Comparison of ENCODE assay signal across 8 mouse cellular contexts in the genomic region with DNA sequence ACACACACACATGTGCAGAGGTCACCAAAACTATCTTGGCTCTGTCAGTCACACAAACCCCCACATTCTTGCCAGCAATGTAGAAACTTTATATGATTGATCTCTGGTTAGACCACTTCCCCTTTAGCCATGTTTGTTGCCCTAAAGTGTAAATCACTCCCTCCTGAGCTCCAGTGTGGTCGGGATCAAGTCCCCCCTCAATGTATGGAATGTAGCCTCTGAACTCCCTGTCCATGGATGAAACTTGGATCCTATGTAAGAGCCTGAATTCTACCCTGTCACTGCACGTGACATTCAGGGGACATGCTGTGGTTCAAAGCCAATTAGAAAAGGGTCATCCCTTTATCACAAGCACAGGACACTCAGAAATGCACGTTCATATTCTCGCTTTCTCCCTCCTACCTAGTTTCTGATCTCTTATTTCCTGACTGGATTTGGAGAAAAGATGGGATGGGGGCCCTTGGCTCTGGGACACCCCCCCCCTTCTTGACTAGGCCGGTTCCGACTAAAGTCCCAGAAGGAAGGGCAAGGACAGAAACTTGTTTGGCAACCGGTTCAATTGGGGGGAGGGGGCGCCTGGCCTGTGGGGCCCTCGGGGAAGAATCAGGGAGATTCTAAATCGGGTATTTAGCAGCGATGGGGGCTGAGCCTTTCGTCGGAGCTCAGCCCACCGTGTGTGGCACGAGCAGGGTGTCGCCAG. TPM values are rescaled to one million over a fixed set of nuclear protein-coding genes. Genes with fewer than 3 reads are reported as not detected.
DNase-seq lines count a peak whose midpoint lies in the region; ATAC-seq and TF ChIP-seq lines count a peak whose summit lies in the region.

No protein-coding gene starts in this region.

- H3K9me3 ChIP-seq in CH12.LX (replicated peaks; ENCODE audit: low read length): peaks cover 15% of the 10 kb centered on the region

- ATAC-seq in hematopoietic stem cell, adult 5-6 weeks (replicated peaks in 1 of 2; ENCODE audit: insufficient read depth in 1 of 2, low FRiP score in 2 of 2, low TSS enrichment in 1 of 2, low read depth in 1 of 2, poor library complexity in 2 of 2, severe bottlenecking in 2 of 2): peak; percentile 30 to 36

- dilution Hi-C loops in CH12.LX (cut with MboI; ENCODE audit: extremely low pct_ligation_motif_present, extremely low pct_unique_long_range_greater_than_20kb, low sequenced_read_pairs): no loop called here

- peaks cover 4% of the 10 kb centered on the region for H3K4me1 ChIP-seq in heart, adult 2 months (ENCODE audit: control insufficient read depth, insufficient read depth, low read length)
- H3K4me1 ChIP-seq in CH12.LX (ENCODE audit: control insufficient read depth in 1 of 2, insufficient read depth in 2 of 2): peaks cover 49 to 81% of the 10 kb centered on the region in 2 experiments

- in situ Hi-C loops in CH12.LX (cut with MboI; ENCODE audit: low pct_ligation_motif_present, low pct_unique_long_range_greater_than_20kb, low sequenced_read_pairs): no loop called here

- no peak for DNase-seq in heart, adult 2 months
- no peak for DNase-seq in heart, postnatal 36 days
- no peak for DNase-seq in CH12.LX (ENCODE audit: extremely low read depth)
- DNase-seq in lung, postnatal 36 days: peak; percentile 40
- no peak for DNase-seq in frontal cortex, postnatal 25 days (ENCODE audit: low spot score in 2 of 2)
- DNase-seq in cerebellum, postnatal 4 days (ENCODE audit: low spot score in 2 of 2): no peak
- DNase-seq in left cerebral cortex, postnatal 36 days (ENCODE audit: low spot score in 2 of 2): no peak

- H3K4me2 ChIP-seq in CH12.LX (ENCODE audit: insufficient read depth, low read depth, poor library complexity, severe bottlenecking): no peak overlapping the region

- H3K4me3 ChIP-seq in heart, adult 2 months: peak overlapping the region; percentile 60
- H3K4me3 ChIP-seq in CH12.LX (replicated peaks in 1 of 3; ENCODE audit: low read depth in 2 of 3, low read length in 2 of 3, poor library complexity in 1 of 3): no peak overlapping the region

- TF ChIP-seq CTCF in heart, adult 2 months (IDR thresholded peaks at IDR 0.05): no peak
- no peak for TF ChIP-seq CTCF in CH12.LX (conservative IDR thresholded peaks at IDR 0.05 in 1 of 2, IDR thresholded peaks at IDR 0.05 in 1 of 2; ENCODE audit: low read depth in 2 of 2, low read length in 2 of 2)

- H3K27ac ChIP-seq in heart, adult 2 months: peak overlapping the region; percentile 76
- peak overlapping the region; percentile 30; the same call in 1 of the 2 replicates for H3K27ac ChIP-seq in CH12.LX (ENCODE audit: insufficient read depth, low read depth)

- no peak for TF ChIP-seq RAD21 in CH12.LX (IDR thresholded peaks at IDR 0.05; ENCODE audit: low read depth, low read length)

- 8% methylated on average over 16 of the region's 16 CpGs for WGBS in heart, adult 2 months

- intact Hi-C loops in heart, adult 2 months (cut with DNase I): loop anchor here (1.0 kb wide), 1 partner anchor 17 kb away; no protein-coding TSS in a partner anchor
- intact Hi-C loops in heart, postnatal 36 days (cut with DNase I): loop anchor here (1.0 kb wide), 1 partner anchor 14 kb away; no protein-coding TSS in a partner anchor
- intact Hi-C loops in left cerebral cortex, postnatal 36 days (cut with DNase I): no loop called here

- H3K36me3 ChIP-seq in heart, adult 2 months (ENCODE audit: control insufficient read depth, insufficient read depth, low read length): no peaks in the 10 kb centered on the region
- peaks cover 19 to 52% of the 10 kb centered on the region in 2 experiments for H3K36me3 ChIP-seq in CH12.LX (replicated peaks in 1 of 2; ENCODE audit: control insufficient read depth in 1 of 2, insufficient read depth in 1 of 2, low read length in 1 of 2)

- H3K27me3 ChIP-seq in heart, adult 2 months (ENCODE audit: control insufficient read depth, insufficient read depth, low read length): 0 out of 2 replicates have a peak, but pooled peaks cover 2% of the 10 kb centered on the region
- no peaks in the 10 kb centered on the region for H3K27me3 ChIP-seq in CH12.LX (replicated peaks)

- TF ChIP-seq POLR2A in heart, adult 2 months (IDR thresholded peaks at IDR 0.05; ENCODE audit: insufficient read depth, low read depth, low read length): no peak
- peak; percentile 17; the same call in 1 of the 2 replicates for TF ChIP-seq POLR2A in CH12.LX (IDR thresholded peaks at IDR 0.05; ENCODE audit: low read depth, low read length)

- TF ChIP-seq EP300 in heart, adult 2 months (IDR thresholded peaks at IDR 0.05; ENCODE audit: insufficient read depth, low read depth, low read length): no peak
- TF ChIP-seq EP300 in CH12.LX (IDR thresholded peaks at IDR 0.05; ENCODE audit: low read length): no peak

- H3K9ac ChIP-seq in heart, adult 2 months (ENCODE audit: low read depth, low read length): peak overlapping the region; percentile 70
- H3K9ac ChIP-seq in CH12.LX (ENCODE audit: insufficient read depth, low read depth): no peak overlapping the region

- no peaks in the 10 kb centered on the region for H3K79me2 ChIP-seq in heart, adult 2 months (replicated peaks; ENCODE audit: control insufficient read depth, insufficient read depth, low read length)
- no peaks in the 10 kb centered on the region for H3K79me2 ChIP-seq in CH12.LX (replicated peaks; ENCODE audit: control insufficient read depth, extremely low read depth, insufficient read depth, poor library complexity, severe bottlenecking)

TF ChIP-seq in CH12.LX, 34 proteins besides CTCF, POLR2A, EP300 and RAD21:
- TF ChIP-seq IRF4 (IDR thresholded peaks at IDR 0.05; ENCODE audit: low read depth, low read length) (no peak), RCOR1 (conservative IDR thresholded peaks at IDR 0.05; ENCODE audit: low read depth, low read length) (no peak), JUND (conservative IDR thresholded peaks at IDR 0.05; ENCODE audit: low read depth, low read length) (no peak), TBP (conservative IDR thresholded peaks at IDR 0.05; ENCODE audit: low read depth, low read length) (no peak), ETS1 (conservative IDR thresholded peaks at IDR 0.05; ENCODE audit: low read depth, low read length) (no peak), KAT2A (IDR thresholded peaks at IDR 0.05; ENCODE audit: insufficient replicate concordance, low read length) (no peak)
TF ChIP-seq in CH12.LX: peak in this region for 0.

RNA-seq across cellular contexts. Expression of a gene that starts 17.7 kb away (rescaled TPM):
- 10 to 100 TPM; 39.3 to 39.6 TPM for total RNA-seq in heart, adult 2 months (2021)
- polyA plus RNA-seq in heart, adult 2 months (2012; rRNA removed): 55.8 and 76.6 TPM in 2 replicates
- 10 to 100 TPM; 40.2 to 45.2 TPM for total RNA-seq in heart, postnatal 36 days (2021)
- 85.3 and 92.0 TPM in 2 replicates for total RNA-seq in CH12.LX (2012; rRNA removed)
- total RNA-seq in CH12.LX (2014; rRNA removed): 68.7 and 72.0 TPM in 2 replicates
- 72.0 and 73.7 TPM in 2 replicates for polyA plus RNA-seq in CH12.LX (2012; ENCODE audit: insufficient read length, low read depth)
- total RNA-seq in hematopoietic stem cell, adult 5-6 weeks (2017): 53.6 and 78.4 TPM in 2 replicates
- total RNA-seq in left cerebral cortex, postnatal 36 days (2021): 10 to 100 TPM; 48.5 to 52.2 TPM

RNA-seq across cellular contexts. Expression of a gene that starts 31.1 kb away (rescaled TPM):
- total RNA-seq in heart, adult 2 months (2021): under 1 TPM; 0.78 to 0.82 TPM
- polyA plus RNA-seq in heart, adult 2 months (2012; rRNA removed): 1.7 and 2.4 TPM in 2 replicates
- total RNA-seq in heart, postnatal 36 days (2021): 1 to 10 TPM in 1 of 2 experiments, under 1 TPM in 1; 0.58 to 1.2 TPM
- total RNA-seq in CH12.LX (2012; rRNA removed): 95.2 and 136 TPM in 2 replicates
- total RNA-seq in CH12.LX (2014; rRNA removed): 86.3 and 89.2 TPM in 2 replicates
- polyA plus RNA-seq in CH12.LX (2012; ENCODE audit: insufficient read length, low read depth): 92.8 and 98.6 TPM in 2 replicates
- total RNA-seq in hematopoietic stem cell, adult 5-6 weeks (2017): 1.0 and 9.7 TPM in 2 replicates
- total RNA-seq in left cerebral cortex, postnatal 36 days (2021): 1 to 10 TPM; 3.9 to 4.0 TPM

RNA-seq across cellular contexts. Expression of a gene that starts 36.6 kb away (rescaled TPM):
- 10 to 100 TPM; 58.6 to 66.3 TPM for total RNA-seq in heart, adult 2 months (2021)
- polyA plus RNA-seq in heart, adult 2 months (2012; rRNA removed): 53.2 and 80.4 TPM in 2 replicates
- 10 to 100 TPM; 64.7 to 69.7 TPM for total RNA-seq in heart, postnatal 36 days (2021)
- total RNA-seq in CH12.LX (2012; rRNA removed): 183 and 215 TPM in 2 replicates
- total RNA-seq in CH12.LX (2014; rRNA removed): 94.2 and 118 TPM in 2 replicates
- polyA plus RNA-seq in CH12.LX (2012; ENCODE audit: insufficient read length, low read depth): 72.5 and 74.9 TPM in 2 replicates
- total RNA-seq in hematopoietic stem cell, adult 5-6 weeks (2017): 51.4 and 93.2 TPM in 2 replicates
- total RNA-seq in left cerebral cortex, postnatal 36 days (2021): 10 to 100 TPM; 31.1 to 41.6 TPM

RNA-seq across cellular contexts. Expression of a gene that starts 43.0 kb away (rescaled TPM):
- total RNA-seq in heart, adult 2 months (2021): under 1 TPM; 0.61 to 0.86 TPM
- 1.4 and 1.8 TPM in 2 replicates for polyA plus RNA-seq in heart, adult 2 months (2012; rRNA removed)
- under 1 TPM; 0.49 to 0.64 TPM for total RNA-seq in heart, postnatal 36 days (2021)
- total RNA-seq in CH12.LX (2012; rRNA removed) (1.0 and 1.7 TPM in 2 replicates), CH12.LX (2014; rRNA removed) (0.55 and 0.68 TPM in 2 replicates)
- 0.79 and 2.1 TPM in 2 replicates for polyA plus RNA-seq in CH12.LX (2012; ENCODE audit: insufficient read length, low read depth)
- total RNA-seq in hematopoietic stem cell, adult 5-6 weeks (2017): 2.6 and 3.6 TPM in 2 replicates
- 100 to 1,000 TPM; 278 to 328 TPM for total RNA-seq in left cerebral cortex, postnatal 36 days (2021)

RNA-seq across cellular contexts. Expression of a gene that starts 47.5 kb away (rescaled TPM):
- 1 to 10 TPM; 8.1 to 8.6 TPM for total RNA-seq in heart, adult 2 months (2021)
- 23.3 and 24.0 TPM in 2 replicates for polyA plus RNA-seq in heart, adult 2 months (2012; rRNA removed)
- 1 to 10 TPM; 8.2 to 8.6 TPM for total RNA-seq in heart, postnatal 36 days (2021)
- total RNA-seq in CH12.LX (2012; rRNA removed) (39.2 and 47.1 TPM in 2 replicates), CH12.LX (2014; rRNA removed) (13.3 and 15.0 TPM in 2 replicates)
- polyA plus RNA-seq in CH12.LX (2012; ENCODE audit: insufficient read length, low read depth): 35.6 and 37.8 TPM in 2 replicates
- total RNA-seq in hematopoietic stem cell, adult 5-6 weeks (2017): 32.8 and 34.1 TPM in 2 replicates
- total RNA-seq in left cerebral cortex, postnatal 36 days (2021): 1 to 10 TPM; 4.0 to 5.5 TPM
